Mouse (Mus musculus): Measurements from ENCODE around the gene Nfs1. TPM values are rescaled to one million over a fixed set of nuclear protein-coding genes. Genes with fewer than 3 reads are reported as not detected.

Gene Nfs1
- polyA plus RNA-seq, 1 experiment = 42.8 TPM

DNA sequence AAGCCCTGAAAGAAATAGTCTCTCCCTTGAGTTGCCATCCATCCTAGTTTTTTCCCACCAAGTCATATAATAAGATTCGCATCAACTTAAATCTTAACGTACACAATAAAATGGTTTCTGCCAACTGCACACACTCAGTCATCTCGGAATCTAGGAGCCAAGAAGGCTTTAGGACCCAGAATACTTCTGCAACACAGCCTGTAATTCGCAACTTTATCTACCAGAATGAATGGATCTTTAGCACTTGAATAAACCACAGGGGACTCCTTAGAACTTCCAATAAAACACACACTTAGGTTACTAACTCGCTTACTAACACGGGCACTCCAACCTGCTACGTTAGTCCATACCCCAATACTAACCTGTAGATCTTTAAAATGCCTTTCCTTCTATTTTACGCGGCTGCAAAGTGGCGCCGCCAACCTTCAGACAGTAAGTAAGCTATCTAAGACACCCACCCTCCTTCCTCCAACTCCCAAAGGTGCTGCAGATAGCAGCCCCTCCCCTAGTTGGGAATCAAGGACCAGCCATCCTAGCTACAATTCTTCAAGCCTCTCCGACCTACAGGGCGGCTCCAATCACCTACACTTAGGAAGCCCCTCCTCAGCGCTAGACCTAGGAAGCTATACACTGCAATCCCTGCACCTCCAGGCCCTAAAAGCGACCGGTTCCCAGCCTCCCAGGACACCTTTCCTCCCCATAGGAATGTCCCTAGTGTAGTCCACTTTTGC is 33.2 kb downstream of the Nfs1 start:
- TF ChIP-seq USF1 (IDR thresholded peaks at IDR 0.05; ENCODE audit: low read depth) (no peak), SRF (IDR thresholded peaks at IDR 0.05; ENCODE audit: control insufficient read depth, insufficient read length, low read depth) (no peak), CEBPB (IDR thresholded peaks at IDR 0.05; ENCODE audit: insufficient read depth, poor library complexity, severe bottlenecking) (0 out of 2 replicates have a peak, but pooled peaks have one; percentile 1), MYOD1 (IDR thresholded peaks at IDR 0.05; ENCODE audit: control insufficient read depth in 1 of 3, insufficient read length in 2 of 3, low read depth in 2 of 3) (no peak), POLR2A (IDR thresholded peaks at IDR 0.05; ENCODE audit: insufficient read length, low read depth) (no peak)
- H3ac ChIP-seq (ENCODE audit: control insufficient read depth, insufficient read length) = peak overlapping the region; percentile 42
- peak overlapping the region; percentile 92 for H3K4me3 ChIP-seq
- no peaks in the 10 kb centered on the region for H3K36me3 ChIP-seq (ENCODE audit: control insufficient read depth, insufficient read depth)
- H3K79me2 ChIP-seq (ENCODE audit: control insufficient read depth, insufficient read depth) = peaks cover 58% of the 10 kb centered on the region
- no peaks in the 10 kb centered on the region for H3K27me3 ChIP-seq (ENCODE audit: control insufficient read depth, insufficient read depth, insufficient read length)
- H3K4me2 ChIP-seq (ENCODE audit: low read depth) = peak overlapping the region; percentile 70

DNA sequence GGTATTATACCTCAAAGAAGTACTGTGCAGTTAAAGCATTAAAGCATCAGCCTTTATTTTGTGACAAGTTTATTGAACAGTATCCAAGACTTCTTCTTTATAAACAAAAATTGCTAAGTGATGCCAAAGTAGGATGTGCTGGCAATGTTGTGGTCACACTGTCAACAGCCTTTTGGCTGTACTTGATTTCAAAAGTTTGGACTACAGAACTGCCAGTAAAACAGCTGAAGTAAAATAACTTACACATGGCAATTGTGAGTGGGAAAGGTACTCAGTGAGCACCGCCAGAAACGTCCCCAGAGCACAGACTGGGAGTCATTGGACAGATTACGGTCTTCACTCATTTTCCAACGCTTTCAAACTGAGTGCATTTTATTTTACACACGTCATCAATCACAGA is 52.1 kb downstream of the Nfs1 start:
- Histone ChIP-seq H3ac (ENCODE audit: control insufficient read depth, insufficient read length) (no peak overlapping the region), H3K27me3 (ENCODE audit: control insufficient read depth, insufficient read depth, insufficient read length) (no peaks in the 10 kb centered on the region), H3K4me3 (no peak overlapping the region), H3K79me2 (ENCODE audit: control insufficient read depth, insufficient read depth) (peaks cover 92% of the 10 kb centered on the region), H3K4me2 (ENCODE audit: low read depth) (no peak overlapping the region), H3K36me3 (ENCODE audit: control insufficient read depth, insufficient read depth) (peaks cover 29% of the 10 kb centered on the region)
- TF ChIP-seq TCF3 (IDR thresholded peaks at IDR 0.05; ENCODE audit: insufficient read length, low read depth) (no peak), E2F4 (IDR thresholded peaks at IDR 0.05; ENCODE audit: insufficient read depth) (no peak), MYOG (IDR thresholded peaks at IDR 0.05; ENCODE audit: control insufficient read depth in 1 of 3, insufficient read depth in 1 of 3, insufficient read length in 2 of 3, low read depth in 2 of 3) (no peak), USF1 (IDR thresholded peaks at IDR 0.05; ENCODE audit: low read depth) (no peak), MYOD1 (IDR thresholded peaks at IDR 0.05; ENCODE audit: control insufficient read depth in 1 of 3, insufficient read length in 2 of 3, low read depth in 2 of 3) (no peak)

- no peak overlapping the region for H3K4me3 ChIP-seq
- peaks cover 82% of the 10 kb centered on the region for H3K79me2 ChIP-seq (ENCODE audit: control insufficient read depth, insufficient read depth)
- no peaks in the 10 kb centered on the region for H3K27me3 ChIP-seq (ENCODE audit: control insufficient read depth, insufficient read depth, insufficient read length)
- no peak overlapping the region for H3ac ChIP-seq (ENCODE audit: control insufficient read depth, insufficient read length)
- TF ChIP-seq USF1 (IDR thresholded peaks at IDR 0.05; ENCODE audit: low read depth) = no peak
- no peak for TF ChIP-seq CEBPB (IDR thresholded peaks at IDR 0.05; ENCODE audit: insufficient read depth, poor library complexity, severe bottlenecking)
- TF ChIP-seq MAX (IDR thresholded peaks at IDR 0.05; ENCODE audit: low read depth) = no peak
- TF ChIP-seq TCF3 (IDR thresholded peaks at IDR 0.05; ENCODE audit: insufficient read length, low read depth) = no peak
- no peak for TF ChIP-seq POLR2A (IDR thresholded peaks at IDR 0.05; ENCODE audit: insufficient read length, low read depth)
- TF ChIP-seq MYOG (IDR thresholded peaks at IDR 0.05; ENCODE audit: control insufficient read depth in 1 of 3, insufficient read depth in 1 of 3, insufficient read length in 2 of 3, low read depth in 2 of 3) = no peak
- TF ChIP-seq REST (IDR thresholded peaks at IDR 0.05; ENCODE audit: insufficient read depth, insufficient read length) = no peak
- no peak for TF ChIP-seq SRF (IDR thresholded peaks at IDR 0.05; ENCODE audit: control insufficient read depth, insufficient read length, low read depth)
- no peak for TF ChIP-seq TCF12 (IDR thresholded peaks at IDR 0.05; ENCODE audit: insufficient read depth, poor library complexity, severe bottlenecking)
- no peak for TF ChIP-seq MYOD1 (IDR thresholded peaks at IDR 0.05; ENCODE audit: control insufficient read depth in 1 of 3, insufficient read length in 2 of 3, low read depth in 2 of 3)
- TF ChIP-seq POLR2AphosphoS2 (IDR thresholded peaks at IDR 0.05; ENCODE audit: insufficient read length, low read depth) = no peak
- no peak overlapping the region for H3K4me2 ChIP-seq (ENCODE audit: low read depth)
- H3K36me3 ChIP-seq (ENCODE audit: control insufficient read depth, insufficient read depth) = peaks cover 16% of the 10 kb centered on the region
Observed at GRCm38 (mm10) chr2:156089799-156090198, 54.2 kb downstream of the Nfs1 start.

DNA sequence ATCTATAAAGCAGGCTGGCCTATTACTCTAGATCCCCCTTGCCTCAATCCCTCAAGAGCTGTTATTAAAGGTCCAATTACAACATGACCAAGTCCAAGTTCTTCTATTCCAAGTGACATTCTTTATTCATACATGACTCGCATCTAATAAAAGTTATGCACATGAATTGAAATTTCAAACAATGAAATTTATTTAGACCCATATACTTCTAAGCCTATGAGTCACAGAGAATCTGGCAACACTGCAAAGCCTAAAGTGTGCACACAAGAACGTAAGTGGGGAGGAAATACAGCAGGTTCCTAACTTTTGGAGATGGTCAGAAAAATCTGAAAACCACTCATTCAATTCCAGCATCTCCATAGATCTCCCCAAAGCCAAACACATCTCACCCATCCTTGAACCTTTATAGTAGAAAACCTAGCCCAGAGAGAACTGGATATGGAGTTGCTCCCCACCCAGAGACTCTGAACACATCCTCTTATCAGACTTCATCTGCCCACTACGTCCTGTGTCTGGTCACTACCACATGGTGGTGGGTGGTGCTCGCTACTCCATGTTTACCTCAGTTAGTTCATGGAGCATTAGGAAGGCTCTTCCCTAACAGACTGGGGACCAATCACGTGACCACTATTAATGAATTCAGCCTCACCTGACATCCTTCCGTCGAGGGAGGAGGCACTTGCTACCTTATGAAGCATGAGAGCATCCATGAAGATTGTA is 56.4 kb downstream of the Nfs1 start:
- Histone ChIP-seq H3K27me3 (ENCODE audit: control insufficient read depth, insufficient read depth, insufficient read length) (no peaks in the 10 kb centered on the region), H3K36me3 (ENCODE audit: control insufficient read depth, insufficient read depth) (peaks cover 2% of the 10 kb centered on the region), H3K79me2 (ENCODE audit: control insufficient read depth, insufficient read depth) (peaks cover 75% of the 10 kb centered on the region), H3K4me3 (no peak overlapping the region), H3ac (ENCODE audit: control insufficient read depth, insufficient read length) (no peak overlapping the region), H3K4me2 (ENCODE audit: low read depth) (no peak overlapping the region)
- TF ChIP-seq SRF (IDR thresholded peaks at IDR 0.05; ENCODE audit: control insufficient read depth, insufficient read length, low read depth) = no peak

- TF ChIP-seq REST (IDR thresholded peaks at IDR 0.05; ENCODE audit: insufficient read depth, insufficient read length) (no peak), CEBPB (IDR thresholded peaks at IDR 0.05; ENCODE audit: insufficient read depth, poor library complexity, severe bottlenecking) (no peak), E2F4 (IDR thresholded peaks at IDR 0.05; ENCODE audit: insufficient read depth) (no peak), POLR2A (IDR thresholded peaks at IDR 0.05; ENCODE audit: insufficient read length, low read depth) (no peak), SRF (IDR thresholded peaks at IDR 0.05; ENCODE audit: control insufficient read depth, insufficient read length, low read depth) (no peak)
- no peak overlapping the region for H3K4me3 ChIP-seq
Observed at GRCm38 (mm10) chr2:156084541-156084940, 59.4 kb downstream of the Nfs1 start.

More at GRCm38 (mm10) chr2:156084541-156084940, 59.4 kb downstream of the Nfs1 start:
- Histone ChIP-seq H3ac (ENCODE audit: control insufficient read depth, insufficient read length) (no peak overlapping the region), H3K4me2 (ENCODE audit: low read depth) (no peak overlapping the region), H3K79me2 (ENCODE audit: control insufficient read depth, insufficient read depth) (peaks cover 67% of the 10 kb centered on the region), H3K27me3 (ENCODE audit: control insufficient read depth, insufficient read depth, insufficient read length) (no peaks in the 10 kb centered on the region), H3K36me3 (ENCODE audit: control insufficient read depth, insufficient read depth) (no peaks in the 10 kb centered on the region)
